Mouse (Mus musculus) heart, adult 8-10 months (tissue): ENCODE measurements around the gene Oas1a. TPM values are rescaled to one million over a fixed set of nuclear protein-coding genes. Genes with fewer than 3 reads are reported as not detected.
"Not testable (repeated sequence)": the region's sequence is repeated elsewhere in the genome, so short reads cannot be mapped to it uniquely, and the experiment has no call there.

Source experiments
- DNase-seq: peaks from one replicate; pipeline ENCODE4 v3.0.0; 2022; ENCODE audit warnings: low spot score
- total RNA-seq, 4 experiments: library from RNA; stranded (reverse); gene quantifications; 2 replicates each; pipeline ENCODE4 v1.2.4; 2022

The Oas1a gene
- total RNA-seq, 4 experiments from 2014 or later, result 0.24 to 0.46 (median 0.34) TPM

GRCm38 (mm10) chr5:120893866-120894265 lies 13.5 kb downstream of the Oas1a start:
- DNase-seq, result not testable (repeated sequence)

GRCm38 (mm10) chr5:120892243-120892660 lies 15.1 kb downstream of the Oas1a start:
- no peak for DNase-seq

GRCm38 (mm10) chr5:120891566-120892242 lies 15.6 kb downstream of the Oas1a start:
- DNase-seq, result not testable (repeated sequence)

- DNase-seq, result no peak
Observed at GRCm38 (mm10) chr5:120890991-120891390, 16.3 kb downstream of the Oas1a start.

- DNase-seq, result no peak
Observed at GRCm38 (mm10) chr5:120890026-120890425, 17.3 kb downstream of the Oas1a start.

- not testable (repeated sequence) for DNase-seq
Observed at GRCm38 (mm10) chr5:120888294-120888815, 19.0 kb downstream of the Oas1a start.

GRCm38 (mm10) chr5:120887831-120888230 lies 19.5 kb downstream of the Oas1a start:
- no peak for DNase-seq

GRCm38 (mm10) chr5:120887413-120887812 lies 19.9 kb downstream of the Oas1a start, which contains the start of gene Oas1g:
Gene Oas1g (minus strand): TSS chr5:120887613.
- DNase-seq, result not testable (repeated sequence)

GRCm38 (mm10) chr5:120881681-120882080 lies 25.6 kb downstream of the Oas1a start:
- not testable (repeated sequence) for DNase-seq

GRCm38 (mm10) chr5:120878803-120879202 lies 28.5 kb downstream of the Oas1a start:
- DNase-seq, result not testable (repeated sequence)

- not testable (repeated sequence) for DNase-seq
Observed at GRCm38 (mm10) chr5:120877407-120877806, 29.9 kb downstream of the Oas1a start.

GRCm38 (mm10) chr5:120876839-120877238 lies 30.5 kb downstream of the Oas1a start:
- DNase-seq, result not testable (repeated sequence)

- DNase-seq, result no peak
Observed at GRCm38 (mm10) chr5:120871469-120871868, 35.9 kb downstream of the Oas1a start.

GRCm38 (mm10) chr5:120870782-120871181 lies 36.5 kb downstream of the Oas1a start:
- DNase-seq, result no peak

- DNase-seq, result no peak
Observed at GRCm38 (mm10) chr5:120870081-120870480, 37.2 kb downstream of the Oas1a start.

GRCm38 (mm10) chr5:120869436-120870015 lies 37.8 kb downstream of the Oas1a start:
- no peak for DNase-seq

GRCm38 (mm10) chr5:120865336-120865860 lies 41.9 kb downstream of the Oas1a start:
- no peak for DNase-seq

- no peak for DNase-seq
Observed at GRCm38 (mm10) chr5:120861121-120861520, 46.2 kb downstream of the Oas1a start, which contains the start of gene Oas1h. Gene Oas1h (plus strand): TSS chr5:120861421.

- DNase-seq, result no peak
Observed at GRCm38 (mm10) chr5:120859241-120859640, 48.1 kb downstream of the Oas1a start.

GRCm38 (mm10) chr5:120849601-120850136 lies 57.7 kb downstream of the Oas1a start:
- DNase-seq, result no peak

- no peak for DNase-seq
Observed at GRCm38 (mm10) chr5:120847067-120847466, 60.3 kb downstream of the Oas1a start, which contains the start of gene Oas1f. Gene Oas1f (plus strand): TSS chr5:120847367.
